Mouse (Mus musculus) ES-E14 (cell line): ENCODE data around the gene Ddc.

Experiments
- CHD2 ChIP-seq: IDR thresholded peaks from 2 replicates; pipeline ENCODE4 v1.6.1; 2014; ENCODE audit warnings: mild to moderate bottlenecking, low read depth, low read length, inconsistent platforms
- HCFC1 ChIP-seq: IDR thresholded peaks from 2 replicates; pipeline ENCODE4 v1.6.1; 2012; ENCODE audit warnings: low read length, inconsistent platforms, borderline replicate concordance; ENCODE audit not compliant: insufficient read depth
- MAFK ChIP-seq: IDR thresholded peaks from 2 replicates; pipeline ENCODE4 v1.6.1; 2014; ENCODE audit warnings: mild to moderate bottlenecking, low read depth, low read length, inconsistent platforms; ENCODE audit not compliant: insufficient read depth
- ZC3H11A ChIP-seq: IDR thresholded peaks from 2 replicates; pipeline ENCODE4 v1.6.1; 2012; ENCODE audit warnings: low read depth, mild to moderate bottlenecking, inconsistent platforms, low read length, borderline replicate concordance

DNA sequence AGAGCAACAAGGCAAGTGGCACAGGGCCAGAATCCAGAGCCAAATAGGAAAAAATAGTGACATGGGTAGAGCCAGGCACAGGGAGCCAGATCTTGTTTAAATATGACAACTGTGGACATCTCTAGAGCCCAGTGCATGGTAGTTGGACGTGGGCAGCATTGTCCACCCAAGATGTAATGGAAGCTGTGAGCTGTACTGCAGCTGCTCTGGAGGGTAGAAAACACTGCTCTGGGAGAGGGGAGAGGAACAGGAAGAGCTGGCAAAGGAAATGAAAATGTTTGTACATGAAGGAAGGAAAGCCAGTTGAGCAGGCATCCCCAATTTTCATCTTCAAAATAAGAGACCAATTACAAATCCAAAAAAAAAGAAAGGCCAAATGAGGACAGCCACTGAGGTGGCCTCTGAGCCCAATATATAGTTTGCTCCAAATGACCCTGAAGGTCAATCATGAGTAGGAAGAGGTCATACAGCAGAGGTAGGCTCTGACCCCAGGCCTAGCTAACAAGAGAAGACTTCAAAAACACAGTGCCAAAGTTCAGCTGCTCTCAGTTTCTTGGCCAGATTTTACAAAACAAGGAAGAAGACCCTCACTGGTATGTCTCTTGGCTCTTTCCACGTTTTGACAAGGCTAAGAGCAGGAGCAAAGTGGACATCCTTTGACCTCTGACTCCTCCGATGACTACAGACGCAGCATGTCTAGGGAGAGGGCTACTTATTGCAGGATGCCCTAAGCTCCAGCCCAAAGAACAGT is 121.7 kb downstream of the Ddc start:
- no peak for TF ChIP-seq HCFC1
- TF ChIP-seq ZC3H11A: no peak
- TF ChIP-seq MAFK: no peak
- no peak for TF ChIP-seq CHD2
